Mouse (Mus musculus): ENCODE data around the gene Alkbh4.

The Alkbh4 gene

DNA sequence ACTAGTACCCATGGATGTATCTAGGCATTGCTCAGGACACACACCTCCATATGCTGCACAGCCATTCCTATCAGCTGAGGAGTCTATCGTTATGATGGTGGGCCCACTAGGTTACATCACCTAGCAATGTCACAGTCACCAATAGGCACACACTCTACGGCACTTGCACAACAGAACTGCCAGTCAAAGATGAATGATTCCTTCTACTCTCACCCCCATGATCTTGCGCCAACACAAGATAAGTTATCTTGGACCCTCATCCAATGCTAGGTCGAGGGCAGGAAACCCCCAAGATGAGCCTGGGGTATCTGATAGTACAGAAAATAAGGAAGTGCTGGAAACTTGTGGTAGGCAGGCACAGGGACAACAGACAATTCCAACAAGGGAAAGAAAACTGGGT is 46.9 kb downstream of the Alkbh4 start:
- no peak for DNase-seq

DNA sequence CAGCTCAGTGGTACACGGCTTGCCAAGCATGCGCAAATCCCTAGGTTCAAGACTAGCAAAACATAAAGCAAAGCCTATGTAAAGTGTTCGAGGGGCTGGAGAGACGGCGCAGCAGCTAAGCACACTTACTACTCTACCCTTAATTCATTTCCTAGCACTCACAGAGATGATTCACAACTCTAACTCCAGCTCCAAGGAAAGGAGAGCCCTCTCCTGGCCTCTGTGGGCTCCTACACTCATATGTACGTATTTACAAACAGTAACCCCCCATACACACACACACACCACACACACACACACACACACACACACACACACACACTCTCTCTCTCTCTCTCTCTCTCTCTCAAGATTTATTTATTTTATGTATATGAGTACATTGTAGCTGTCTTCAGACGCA is 47.8 kb downstream of the Alkbh4 start:
- DNase-seq: no peak

DNA sequence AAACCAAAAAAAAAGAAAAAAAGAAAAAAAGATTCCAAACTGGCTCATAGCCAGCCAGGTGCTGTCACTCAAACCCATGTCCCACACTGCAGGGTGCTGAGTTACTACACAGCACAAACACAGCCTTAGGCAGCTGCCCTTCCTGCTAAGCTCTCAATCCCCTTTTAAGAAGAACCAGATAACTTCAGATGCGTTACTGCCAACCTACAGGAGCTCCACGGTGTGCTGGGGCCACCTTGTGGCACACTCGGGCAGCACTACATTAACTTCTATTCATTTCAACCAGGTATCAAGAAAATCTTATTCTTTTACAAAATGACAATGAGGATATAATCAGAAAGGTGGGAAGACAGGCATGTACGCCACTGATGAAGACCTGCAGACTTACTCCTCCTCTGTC is 50.8 kb downstream of the Alkbh4 start:
- DNase-seq: peak; percentile 74

Measured in lung, postnatal 10 days (tissue).